Mouse (Mus musculus) forelimb bud, embryonic 11.5 days (tissue): ENCODE data around the gene Gm11639.
A peak's percentile ranks its signal among the peaks of the same experiment; 100 is the strongest.

Experiments
- DNase-seq: peaks from one replicate; pipeline ENCODE4 v3.0.0-alpha.2; 2012; ENCODE audit warnings: low read depth, low spot score

Gm11639 gene

GRCm38 (mm10) chr11:104704097-104704496, 18.6 kb downstream of the Gm11639 start:
- no peak for DNase-seq

- no peak for DNase-seq
Observed at GRCm38 (mm10) chr11:104707084-104707483, 21.6 kb downstream of the Gm11639 start.

- DNase-seq, result no peak
Observed at GRCm38 (mm10) chr11:104744995-104745568, 59.6 kb downstream of the Gm11639 start.

GRCm38 (mm10) chr11:104765762-104766161, 80.3 kb downstream of the Gm11639 start:
- no peak for DNase-seq

- no peak for DNase-seq
Observed at GRCm38 (mm10) chr11:104767068-104767467, 81.6 kb downstream of the Gm11639 start.

GRCm38 (mm10) chr11:104768072-104768471, 82.6 kb downstream of the Gm11639 start:
- DNase-seq, result peak; percentile 27

GRCm38 (mm10) chr11:104778796-104779195, 93.3 kb downstream of the Gm11639 start:
- no peak for DNase-seq

GRCm38 (mm10) chr11:104944723-104945122, 259.2 kb downstream of the Gm11639 start:
- no peak for DNase-seq

- no peak for DNase-seq
Observed at GRCm38 (mm10) chr11:104952349-104952748, 266.8 kb downstream of the Gm11639 start.

- DNase-seq, result no peak
Observed at GRCm38 (mm10) chr11:104967862-104968261, 282.4 kb downstream of the Gm11639 start.

GRCm38 (mm10) chr11:104968388-104968787, 282.9 kb downstream of the Gm11639 start:
- no peak for DNase-seq

GRCm38 (mm10) chr11:104971322-104971721, 285.8 kb downstream of the Gm11639 start:
- DNase-seq, result no peak

GRCm38 (mm10) chr11:104972480-104972879, 287.0 kb downstream of the Gm11639 start:
- no peak for DNase-seq

- no peak for DNase-seq
Observed at GRCm38 (mm10) chr11:104977976-104978375, 292.5 kb downstream of the Gm11639 start.

- no peak for DNase-seq
Observed at GRCm38 (mm10) chr11:104981342-104982055, 296.0 kb downstream of the Gm11639 start.

- DNase-seq, result no peak
Observed at GRCm38 (mm10) chr11:105009232-105009631, 323.7 kb downstream of the Gm11639 start.

- DNase-seq, result peak; percentile 5
Observed at GRCm38 (mm10) chr11:105021071-105021470, 335.6 kb downstream of the Gm11639 start.

- DNase-seq, result no peak
Observed at GRCm38 (mm10) chr11:105028744-105029348, 343.3 kb downstream of the Gm11639 start.

GRCm38 (mm10) chr11:105029525-105029924, 344.0 kb downstream of the Gm11639 start:
- DNase-seq, result no peak

- DNase-seq, result no peak
Observed at GRCm38 (mm10) chr11:105030229-105030628, 344.7 kb downstream of the Gm11639 start.

GRCm38 (mm10) chr11:105031103-105031502, 345.6 kb downstream of the Gm11639 start:
- no peak for DNase-seq

- no peak for DNase-seq
Observed at GRCm38 (mm10) chr11:105035081-105035480, 349.6 kb downstream of the Gm11639 start.

GRCm38 (mm10) chr11:105063292-105063691, 377.8 kb downstream of the Gm11639 start, which contains the start of gene Efcab3:
Gene Efcab3, plus strand, starts transcription at chr11:105063592.
- DNase-seq, result no peak
